Mouse (Mus musculus): ENCODE measurements at regions not wholly inside any gene's neighbourhood (a gene's known extent, or its start where the extent isn't known, plus 50 kb on each side); places are given as distances from the start of the nearest gene placed in this dataset.

DNA sequence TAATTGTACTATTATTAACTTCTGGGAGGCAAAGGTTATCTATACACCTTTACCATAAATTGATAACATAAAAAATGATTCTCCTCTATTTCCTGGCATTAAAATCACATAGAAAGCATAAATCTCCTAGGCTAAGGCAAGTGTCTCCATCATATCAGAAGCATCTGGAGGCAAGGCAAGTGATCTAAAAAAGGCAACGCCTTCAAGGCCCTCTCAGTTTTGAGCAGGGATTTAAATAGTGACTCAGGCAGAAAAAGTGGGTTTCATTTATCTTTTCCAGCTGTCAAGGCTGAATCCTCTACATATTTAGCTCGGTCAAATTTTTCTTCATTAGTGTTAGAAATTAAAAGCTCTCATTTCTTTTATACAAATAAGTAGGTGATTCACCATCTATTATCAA is 430.0 kb upstream of the Gpc5 start:
- TF ChIP-seq POLR2A (IDR thresholded peaks at IDR 0.05; ENCODE audit: low read depth, low read length) (no peak), CTCF (IDR thresholded peaks at IDR 0.05; ENCODE audit: extremely low read depth, insufficient read length, insufficient replicate concordance, low read depth, low read length) (no peak)
